Mouse (Mus musculus): ENCODE results near the gene BC052040. TPM values are rescaled to one million over a fixed set of nuclear protein-coding genes. Genes with fewer than 3 reads are reported as not detected.

BC052040 gene
- polyA plus RNA-seq, 1 experiment: 4.5 TPM

- Histone ChIP-seq H3K36me3 (ENCODE audit: control insufficient read depth, insufficient read depth) (no peaks in the 10 kb centered on the region), H3K79me2 (ENCODE audit: control insufficient read depth, insufficient read depth) (no peaks in the 10 kb centered on the region), H3ac (ENCODE audit: control insufficient read depth, insufficient read length, low read depth) (no peak overlapping the region), H3K4me3 (ENCODE audit: insufficient read depth, poor library complexity, severe bottlenecking) (no peak overlapping the region), H3K27me3 (ENCODE audit: control insufficient read depth, insufficient read depth, insufficient read length) (no peaks in the 10 kb centered on the region), H3K79me3 (ENCODE audit: low read depth) (no peaks in the 10 kb centered on the region)
- TF ChIP-seq FOSL1 (IDR thresholded peaks at IDR 0.05; ENCODE audit: insufficient read depth, low read length, poor library complexity, severe bottlenecking) (no peak), MAX (IDR thresholded peaks at IDR 0.05) (no peak), CTCF (IDR thresholded peaks at IDR 0.05; ENCODE audit: control insufficient read depth, insufficient read depth, insufficient read length) (no peak)
These were observed 6.7 kb upstream of the BC052040 start for GRCm38 (mm10) chr2:115574802-115575201.

DNA sequence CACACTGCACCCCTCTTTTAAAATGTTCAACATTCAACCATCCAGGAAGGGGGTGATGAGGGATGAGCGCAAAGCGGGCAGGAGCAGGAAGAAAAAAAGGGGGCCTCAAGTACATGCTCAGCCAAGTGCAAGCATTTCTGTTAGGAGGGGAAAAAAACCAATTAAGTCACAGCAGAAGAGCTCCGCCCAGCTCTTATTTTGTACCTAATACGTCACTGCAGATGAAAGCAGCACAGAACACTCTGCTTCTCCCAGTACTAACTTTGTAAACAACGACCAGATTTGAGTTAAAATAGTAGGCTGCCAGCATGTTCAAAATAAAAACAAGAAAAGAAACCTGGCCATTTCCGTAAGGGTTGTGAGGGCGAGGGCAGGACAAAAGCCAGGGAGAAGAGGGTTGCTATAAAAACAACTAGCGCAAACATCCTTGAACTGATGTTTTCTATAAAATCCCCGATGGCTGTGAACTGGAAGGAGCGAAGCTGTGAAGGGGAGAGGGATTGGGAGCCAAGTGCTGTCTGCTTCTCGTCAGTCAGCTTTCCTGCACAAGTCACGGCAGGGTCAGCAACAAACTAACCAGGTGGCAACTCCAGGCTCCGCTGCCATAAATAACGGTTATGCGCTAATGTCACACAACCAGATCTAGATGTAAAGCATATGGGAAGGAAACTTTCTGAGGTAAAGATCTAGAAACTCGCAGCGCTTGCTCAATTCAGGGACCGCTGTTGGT lies 2.2 kb upstream of the BC052040 start:
- Histone ChIP-seq H3K79me2 (ENCODE audit: control insufficient read depth, insufficient read depth) (peaks cover 24% of the 10 kb centered on the region), H3K79me3 (ENCODE audit: low read depth) (peaks cover 7% of the 10 kb centered on the region), H3K36me3 (ENCODE audit: control insufficient read depth, insufficient read depth) (no peaks in the 10 kb centered on the region), H3K27me3 (ENCODE audit: control insufficient read depth, insufficient read depth, insufficient read length) (no peaks in the 10 kb centered on the region), H3ac (ENCODE audit: control insufficient read depth, insufficient read length, low read depth) (no peak overlapping the region), H3K4me3 (ENCODE audit: insufficient read depth, poor library complexity, severe bottlenecking) (no peak overlapping the region)
- TF ChIP-seq FOSL1 (IDR thresholded peaks at IDR 0.05; ENCODE audit: insufficient read depth, low read length, poor library complexity, severe bottlenecking) (no peak), MAX (IDR thresholded peaks at IDR 0.05) (no peak), CEBPB (IDR thresholded peaks at IDR 0.05; ENCODE audit: low read depth) (no peak)

GRCm38 (mm10) chr2:115579976-115580375 lies 1.5 kb upstream of the BC052040 start:
- Histone ChIP-seq H3K4me3 (ENCODE audit: insufficient read depth, poor library complexity, severe bottlenecking) (no peak overlapping the region), H3K79me3 (ENCODE audit: low read depth) (peaks cover 7% of the 10 kb centered on the region), H3K36me3 (ENCODE audit: control insufficient read depth, insufficient read depth) (no peaks in the 10 kb centered on the region), H3ac (ENCODE audit: control insufficient read depth, insufficient read length, low read depth) (no peak overlapping the region), H3K79me2 (ENCODE audit: control insufficient read depth, insufficient read depth) (peaks cover 30% of the 10 kb centered on the region), H3K27me3 (ENCODE audit: control insufficient read depth, insufficient read depth, insufficient read length) (no peaks in the 10 kb centered on the region)
- TF ChIP-seq FOSL1 (IDR thresholded peaks at IDR 0.05; ENCODE audit: insufficient read depth, low read length, poor library complexity, severe bottlenecking) (no peak), MAX (IDR thresholded peaks at IDR 0.05) (no peak), USF1 (IDR thresholded peaks at IDR 0.05; ENCODE audit: low read depth) (no peak), MYOD1 (IDR thresholded peaks at IDR 0.05; ENCODE audit: control insufficient read depth, insufficient read length, low read depth) (no peak), CEBPB (IDR thresholded peaks at IDR 0.05; ENCODE audit: low read depth) (no peak), MYOG (IDR thresholded peaks at IDR 0.05; ENCODE audit: control insufficient read depth, extremely low read depth, insufficient read length) (no peak), CTCF (IDR thresholded peaks at IDR 0.05; ENCODE audit: control insufficient read depth, insufficient read depth, insufficient read length) (no peak)

- Histone ChIP-seq H3K4me3 (ENCODE audit: insufficient read depth, poor library complexity, severe bottlenecking) (peak overlapping the region; percentile 68), H3K79me3 (ENCODE audit: low read depth) (peaks cover 8% of the 10 kb centered on the region), H3ac (ENCODE audit: control insufficient read depth, insufficient read length, low read depth) (peak overlapping the region; percentile 67), H3K36me3 (ENCODE audit: control insufficient read depth, insufficient read depth) (no peaks in the 10 kb centered on the region), H3K27me3 (ENCODE audit: control insufficient read depth, insufficient read depth, insufficient read length) (no peaks in the 10 kb centered on the region), H3K79me2 (ENCODE audit: control insufficient read depth, insufficient read depth) (peaks cover 47% of the 10 kb centered on the region)
- no peak for TF ChIP-seq MAX (IDR thresholded peaks at IDR 0.05)
- no peak for TF ChIP-seq CTCF (IDR thresholded peaks at IDR 0.05; ENCODE audit: control insufficient read depth, insufficient read depth, insufficient read length)
- no peak for TF ChIP-seq MYOG (IDR thresholded peaks at IDR 0.05; ENCODE audit: control insufficient read depth, extremely low read depth, insufficient read length)
- TF ChIP-seq USF1 (IDR thresholded peaks at IDR 0.05; ENCODE audit: low read depth): no peak
These were observed 583 bp downstream of the BC052040 start for GRCm38 (mm10) chr2:115581989-115582608.

DNA sequence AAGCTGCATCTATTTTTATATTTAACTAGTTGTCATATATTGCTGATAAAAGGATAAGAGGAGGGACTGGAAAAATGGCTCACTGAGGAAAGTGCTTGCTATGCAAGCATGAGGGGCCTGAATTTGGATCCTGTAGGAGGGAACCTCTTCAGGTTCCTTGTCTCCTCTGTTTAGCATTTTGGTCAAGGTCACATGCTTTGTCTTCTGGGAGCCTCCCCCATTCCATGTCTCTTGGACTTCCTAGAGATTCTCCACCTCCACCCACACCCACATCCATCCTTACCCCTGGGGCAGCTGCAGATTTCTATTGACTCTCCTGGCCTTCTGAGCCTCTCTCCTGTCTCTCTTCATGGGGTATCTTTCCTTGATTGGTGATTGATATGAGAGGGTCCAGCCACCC lies 2.3 kb downstream of the BC052040 start:
- H3ac ChIP-seq (ENCODE audit: control insufficient read depth, insufficient read length, low read depth): no peak overlapping the region
- H3K27me3 ChIP-seq (ENCODE audit: control insufficient read depth, insufficient read depth, insufficient read length): no peaks in the 10 kb centered on the region
- no peak for TF ChIP-seq CTCF (IDR thresholded peaks at IDR 0.05; ENCODE audit: control insufficient read depth, insufficient read depth, insufficient read length)
- peaks cover 8% of the 10 kb centered on the region for H3K79me3 ChIP-seq (ENCODE audit: low read depth)
- H3K4me3 ChIP-seq (ENCODE audit: insufficient read depth, poor library complexity, severe bottlenecking): no peak overlapping the region
- H3K79me2 ChIP-seq (ENCODE audit: control insufficient read depth, insufficient read depth): peaks cover 51% of the 10 kb centered on the region
- no peaks in the 10 kb centered on the region for H3K36me3 ChIP-seq (ENCODE audit: control insufficient read depth, insufficient read depth)

GRCm38 (mm10) chr2:115590602-115591001 lies 9.1 kb downstream of the BC052040 start:
- H3ac ChIP-seq (ENCODE audit: control insufficient read depth, insufficient read length, low read depth): no peak overlapping the region
- TF ChIP-seq USF1 (IDR thresholded peaks at IDR 0.05; ENCODE audit: low read depth) (no peak), MAX (IDR thresholded peaks at IDR 0.05) (no peak), FOSL1 (IDR thresholded peaks at IDR 0.05; ENCODE audit: insufficient read depth, low read length, poor library complexity, severe bottlenecking) (no peak), CTCF (IDR thresholded peaks at IDR 0.05; ENCODE audit: control insufficient read depth, insufficient read depth, insufficient read length) (no peak), CEBPB (IDR thresholded peaks at IDR 0.05; ENCODE audit: low read depth) (no peak), MYOD1 (IDR thresholded peaks at IDR 0.05; ENCODE audit: control insufficient read depth, insufficient read length, low read depth) (no peak), MYOG (IDR thresholded peaks at IDR 0.05; ENCODE audit: control insufficient read depth, extremely low read depth, insufficient read length) (no peak)
- H3K79me3 ChIP-seq (ENCODE audit: low read depth): peaks cover 2% of the 10 kb centered on the region
- no peak overlapping the region for H3K4me3 ChIP-seq (ENCODE audit: insufficient read depth, poor library complexity, severe bottlenecking)
- H3K79me2 ChIP-seq (ENCODE audit: control insufficient read depth, insufficient read depth): peaks cover 39% of the 10 kb centered on the region
- no peaks in the 10 kb centered on the region for H3K27me3 ChIP-seq (ENCODE audit: control insufficient read depth, insufficient read depth, insufficient read length)
- no peaks in the 10 kb centered on the region for H3K36me3 ChIP-seq (ENCODE audit: control insufficient read depth, insufficient read depth)
